ENCODE assay signal across 8 mouse cellular contexts in the genomic region with DNA sequence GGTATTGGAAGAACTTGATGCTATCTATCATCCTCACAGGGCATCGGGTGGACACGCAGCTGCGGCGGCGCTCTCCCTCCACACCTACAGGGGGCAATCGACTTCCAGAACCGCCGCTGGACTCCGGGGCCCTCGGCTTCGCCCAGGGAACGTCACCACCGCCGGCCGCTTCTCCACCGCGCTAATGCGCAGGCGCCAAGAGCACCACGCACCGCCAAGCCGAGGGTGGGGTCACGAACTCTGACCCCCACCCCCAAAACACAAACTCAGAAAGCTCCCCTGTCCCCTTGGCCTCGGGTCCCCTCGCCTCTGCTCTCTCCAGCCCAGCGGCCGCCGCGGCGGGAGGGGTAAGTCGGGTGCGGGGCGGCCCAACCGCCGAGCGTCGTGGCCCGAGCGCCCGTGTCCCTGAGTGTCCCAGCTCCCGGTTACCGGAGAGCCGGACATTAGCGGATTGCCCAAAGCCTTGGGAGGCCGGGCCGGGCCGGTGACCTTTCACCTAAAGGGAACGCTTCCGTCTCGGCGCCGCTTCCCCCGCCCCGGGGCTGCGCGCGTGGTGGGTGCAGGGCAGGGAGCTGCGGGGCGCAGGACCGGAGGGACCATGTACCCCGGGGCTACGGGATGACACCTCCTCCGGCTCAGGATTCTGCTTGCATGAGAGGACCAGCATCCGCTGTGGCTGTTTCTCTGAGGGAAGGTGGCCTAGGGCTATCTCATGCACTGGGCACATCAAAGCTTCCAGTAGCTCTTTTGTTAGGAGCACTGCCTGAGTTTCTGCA. TPM values are rescaled to one million over a fixed set of nuclear protein-coding genes. Genes with fewer than 3 reads are reported as not detected.
DNase-seq lines count a peak whose midpoint lies in the region; ATAC-seq and TF ChIP-seq lines count a peak whose summit lies in the region.

Gene Nr2c1 (plus strand): TSS at position 268 of the 776 bp plus-strand sequence.

- TF ChIP-seq EP300 in stomach, postnatal 0 days (optimal IDR thresholded peaks at IDR 0.05), result peak; percentile 14

- ATAC-seq in forebrain, embryonic 13.5 days, result peak; percentile 95
- ATAC-seq in liver, embryonic 16.5 days (ENCODE audit: low read depth), result peak; percentile 90
- peak; percentile 91 for ATAC-seq in neural tube, embryonic 12.5 days (ENCODE audit: low FRiP score, low read depth)
- ATAC-seq in stomach, postnatal 0 days (ENCODE audit: low FRiP score, low TSS enrichment), result peak; percentile 94

- peak within 1 kb of the TSS; percentile 74 for H3K4me2 ChIP-seq in forebrain, embryonic 13.5 days
- H3K4me2 ChIP-seq in liver, embryonic 16.5 days (ENCODE audit: low read depth, low read length), result peak within 1 kb of the TSS; percentile 76
- peak within 1 kb of the TSS; percentile 61 for H3K4me2 ChIP-seq in neural tube, embryonic 12.5 days (replicated peaks)
- peak within 1 kb of the TSS; percentile 84 for H3K4me2 ChIP-seq in stomach, postnatal 0 days (replicated peaks; ENCODE audit: low read depth)

- 0 out of 2 replicates have a peak, but pooled peaks have one; percentile 2 for TF ChIP-seq CTCF in E14TG2a.4 (conservative IDR thresholded peaks at IDR 0.05; ENCODE audit: low read length)
- TF ChIP-seq CTCF in stomach, postnatal 0 days (IDR thresholded peaks at IDR 0.05; ENCODE audit: low read depth), result peak; percentile 72

- H3K27ac ChIP-seq in forebrain, embryonic 13.5 days, result peak within 1 kb of the TSS; percentile 52
- H3K27ac ChIP-seq in liver, embryonic 16.5 days (ENCODE audit: low read length), result peak within 1 kb of the TSS; percentile 87
- peak within 1 kb of the TSS; percentile 34; the same call in 1 of the 2 replicates for H3K27ac ChIP-seq in neural tube, embryonic 12.5 days
- H3K27ac ChIP-seq in stomach, postnatal 0 days (replicated peaks), result peak within 1 kb of the TSS; percentile 99

- H3K4me1 ChIP-seq in E14TG2a.4 (replicated peaks; ENCODE audit: low read depth, low read length), result peaks cover 47% of the 10 kb centered on the region
- peaks cover 18% of the 10 kb centered on the region for H3K4me1 ChIP-seq in forebrain, embryonic 13.5 days
- H3K4me1 ChIP-seq in liver, embryonic 16.5 days (ENCODE audit: control insufficient read depth, low read depth, low read length), result peaks cover 14% of the 10 kb centered on the region
- peaks cover 11% of the 10 kb centered on the region; the same call in 1 of the 2 replicates for H3K4me1 ChIP-seq in neural tube, embryonic 12.5 days
- no peaks in the 10 kb centered on the region for H3K4me1 ChIP-seq in stomach, postnatal 0 days (replicated peaks; ENCODE audit: control insufficient read depth, insufficient read depth)

- H3K27me3 ChIP-seq in E14TG2a.4 (ENCODE audit: insufficient read depth, low read length), result no peaks in the 10 kb centered on the region
- H3K27me3 ChIP-seq in forebrain, embryonic 13.5 days, result no peaks in the 10 kb centered on the region
- no peaks in the 10 kb centered on the region for H3K27me3 ChIP-seq in liver, embryonic 16.5 days (ENCODE audit: control insufficient read depth, insufficient read depth, low read depth, low read length)
- no peaks in the 10 kb centered on the region for H3K27me3 ChIP-seq in neural tube, embryonic 12.5 days (replicated peaks)
- no peaks in the 10 kb centered on the region for H3K27me3 ChIP-seq in stomach, postnatal 0 days (ENCODE audit: control insufficient read depth, insufficient read depth, low read length)

- H3K9me3 ChIP-seq in E14TG2a.4 (ENCODE audit: low read length), result no peaks in the 10 kb centered on the region
- H3K9me3 ChIP-seq in forebrain, embryonic 13.5 days (replicated peaks), result no peaks in the 10 kb centered on the region
- no peaks in the 10 kb centered on the region for H3K9me3 ChIP-seq in liver, embryonic 16.5 days (replicated peaks; ENCODE audit: control insufficient read depth, low read length)
- H3K9me3 ChIP-seq in neural tube, embryonic 12.5 days, result no peaks in the 10 kb centered on the region
- no peaks in the 10 kb centered on the region for H3K9me3 ChIP-seq in stomach, postnatal 0 days (ENCODE audit: control insufficient read depth, low read length)

- H3K36me3 ChIP-seq in E14TG2a.4 (ENCODE audit: insufficient read depth, low read length), result no peaks in the 10 kb centered on the region
- no peaks in the 10 kb centered on the region for H3K36me3 ChIP-seq in forebrain, embryonic 13.5 days (ENCODE audit: poor library complexity, severe bottlenecking)
- H3K36me3 ChIP-seq in liver, embryonic 16.5 days (ENCODE audit: control insufficient read depth, insufficient read depth), result no peaks in the 10 kb centered on the region
- H3K36me3 ChIP-seq in neural tube, embryonic 12.5 days, result no peaks in the 10 kb centered on the region
- H3K36me3 ChIP-seq in stomach, postnatal 0 days (ENCODE audit: control insufficient read depth, insufficient read depth, low read length), result no peaks in the 10 kb centered on the region

- DNase-seq in c-Kit-positive CD71-positive TER-119-negative erythroid progenitor cells, embryonic 14.5 days (ENCODE audit: low read depth), result peak; percentile 49
- DNase-seq in heart, postnatal 10 days, result peak; percentile 92 to 93
- DNase-seq in large intestine, adult 2 months (ENCODE audit: low read depth, low spot score), result peak; percentile 58
- peak; percentile 89 for DNase-seq in stomach, postnatal 0 days (ENCODE audit: low spot score)

- intact Hi-C loops in heart, postnatal 10 days (cut with DNase I), result no loop called here

- H3K9ac ChIP-seq in forebrain, embryonic 13.5 days, result peak within 1 kb of the TSS; percentile 90
- peak within 1 kb of the TSS; percentile 77 for H3K9ac ChIP-seq in liver, embryonic 16.5 days (ENCODE audit: low read depth, low read length)
- H3K9ac ChIP-seq in neural tube, embryonic 12.5 days, result peak within 1 kb of the TSS; percentile 93
- peak within 1 kb of the TSS; percentile 97 for H3K9ac ChIP-seq in stomach, postnatal 0 days (ENCODE audit: low read length)

- peak within 1 kb of the TSS; percentile 91 for H3K4me3 ChIP-seq in E14TG2a.4 (replicated peaks; ENCODE audit: low read length)
- peak within 1 kb of the TSS; percentile 86 for H3K4me3 ChIP-seq in forebrain, embryonic 13.5 days
- H3K4me3 ChIP-seq in liver, embryonic 16.5 days (ENCODE audit: low read depth, low read length), result peak within 1 kb of the TSS; percentile 74
- H3K4me3 ChIP-seq in neural tube, embryonic 12.5 days, result peak within 1 kb of the TSS; percentile 88
- peak within 1 kb of the TSS; percentile 90 for H3K4me3 ChIP-seq in stomach, postnatal 0 days (ENCODE audit: low read depth, low read length)

- WGBS in forebrain, embryonic 13.5 days, result under 1% methylated on average over 64 of the region's 64 CpGs
- WGBS in large intestine, adult 2 months, result under 1% methylated on average over 64 of the region's 64 CpGs
- under 1% methylated on average over 64 of the region's 64 CpGs for WGBS in liver, embryonic 16.5 days (ENCODE audit: insufficient replicate concordance)
- under 1% methylated on average over 64 of the region's 64 CpGs for WGBS in neural tube, embryonic 12.5 days
- WGBS in stomach, postnatal 0 days, result under 1% methylated on average over 63 of the region's 64 CpGs

RNA-seq across cellular contexts. Expression of gene Nr2c1, which starts in this region (rescaled TPM):
- polyA plus RNA-seq in forebrain, embryonic 13.5 days (2015; fragmentation: Nextera tagmentation; extraction: Ambion mirVana), result 7.8 and 8.6 TPM in 2 replicates
- total RNA-seq in heart, postnatal 10 days (2021), result 10 to 100 TPM; 10.3 to 10.4 TPM
- polyA plus RNA-seq in large intestine, adult 2 months (2012; rRNA removed), result 3.6 and 5.0 TPM in 2 replicates
- polyA plus RNA-seq in liver, embryonic 16.5 days (2015; fragmentation: Nextera tagmentation; extraction: Ambion mirVana), result 2.5 TPM in 2 replicates
- 12.2 and 12.5 TPM in 2 replicates for polyA plus RNA-seq in neural tube, embryonic 12.5 days (2016; fragmentation: Nextera tagmentation; extraction: Ambion mirVana)
- 4.0 and 4.3 TPM in 2 replicates for polyA plus RNA-seq in stomach, postnatal 0 days (2015; fragmentation: Nextera tagmentation; extraction: Ambion mirVana)

Comparison
In these comparisons a context has a peak if more than half of its experiments do, and no peak if none do; other contexts are left out.
1. Peak in every context shown above with its lines: DNase-seq, ATAC-seq, H3K4me3 ChIP-seq and H3K27ac ChIP-seq.
2. H3K27ac ChIP-seq: peak in every context shown above with its lines; median percentile 99 in stomach, postnatal 0 days; 87 in liver, embryonic 16.5 days; 52 in forebrain, embryonic 13.5 days; 34 in neural tube, embryonic 12.5 days.